Mouse (Mus musculus) CH12.LX (cell line): ENCODE results near the gene Pdilt. TPM values are rescaled to one million over a fixed set of nuclear protein-coding genes. Genes with fewer than 3 reads are reported as not detected.
"Not testable (repeated sequence)": the region's sequence is repeated elsewhere in the genome, so short reads cannot be mapped to it uniquely, and the experiment has no call there.

Experiments used
- DNase-seq: peaks from one replicate; pipeline ENCODE4 v3.0.0-alpha.2; 2013; ENCODE audit errors: extremely low read depth
- H3K27ac ChIP-seq: 2 replicates; pipeline ENCODE4 v1.5.1; 2012; ENCODE audit warnings: low read depth, mild to moderate bottlenecking, control low read depth, moderate library complexity; ENCODE audit not compliant: insufficient read depth
- H3K27me3 ChIP-seq: replicated peaks from 2 replicates; pipeline ENCODE3; 2012; ENCODE audit warnings: inconsistent platforms
- H3K36me3 ChIP-seq, 2 experiments: replicated peaks in 1 of 2; 2 replicates each; pipeline versions ENCODE3 to v1.6.1; 2012; ENCODE audit warnings: inconsistent platforms in 1 of 2, low read length in 1 of 2, mild to moderate bottlenecking in 1 of 2, mixed read lengths in 1 of 2, moderate library complexity in 1 of 2; ENCODE audit not compliant: control insufficient read depth in 1 of 2, insufficient read depth in 1 of 2
- H3K4me1 ChIP-seq, 2 experiments: 2 replicates each; pipeline ENCODE4 v1.6.1; 2012; ENCODE audit warnings: inconsistent platforms in 1 of 2, moderate library complexity in 1 of 2; ENCODE audit not compliant: insufficient read depth in 2 of 2, control insufficient read depth in 1 of 2
- H3K4me2 ChIP-seq: 2 replicates; pipeline ENCODE4 v1.6.1; 2012; ENCODE audit warnings: low read depth, mild to moderate bottlenecking, control low read depth; ENCODE audit not compliant: poor library complexity, insufficient read depth, severe bottlenecking
- H3K4me3 ChIP-seq, 3 experiments: fragments of 150-350 bp in 1 of 3; sonication (generic) in 1 of 3; replicated peaks in 1 of 3; 2 replicates each; pipeline versions ENCODE3 to v1.5.1; 2011 to 2012; ENCODE audit warnings: low read depth in 2 of 3, low read length in 2 of 3, mild to moderate bottlenecking in 2 of 3, moderate library complexity in 2 of 3, control low read depth in 1 of 3, improper control_type of control experiment in 1 of 3, inconsistent platforms in 1 of 3, mixed read lengths in 1 of 3; ENCODE audit not compliant: poor library complexity in 1 of 3
- H3K79me2 ChIP-seq: replicated peaks from 2 replicates; pipeline ENCODE4 v1.6.1; 2012; ENCODE audit warnings: mild to moderate bottlenecking, moderate library complexity; ENCODE audit not compliant: control insufficient read depth, poor library complexity, insufficient read depth, severe bottlenecking; ENCODE audit errors: extremely low read depth
- H3K9ac ChIP-seq: 2 replicates; pipeline ENCODE4 v1.6.1; 2012; ENCODE audit warnings: low read depth, mild to moderate bottlenecking, control low read depth, moderate library complexity; ENCODE audit not compliant: insufficient read depth
- H3K9me3 ChIP-seq: replicated peaks from 2 replicates; pipeline ENCODE3; 2012; ENCODE audit warnings: low read length, inconsistent platforms, mixed read lengths
- BHLHE40 ChIP-seq: IDR thresholded peaks from 2 replicates; pipeline ENCODE4 v1.6.1; 2011; ENCODE audit warnings: mild to moderate bottlenecking, low read depth, low read length, improper control_type of control experiment
- CHD1 ChIP-seq: IDR thresholded peaks from 2 replicates; pipeline ENCODE4 v1.6.1; 2012; ENCODE audit warnings: low read depth, low read length, improper control_type of control experiment, inconsistent platforms
- CHD2 ChIP-seq: IDR thresholded peaks from 2 replicates; pipeline ENCODE4 v1.6.1; 2011; ENCODE audit warnings: low read length, improper control_type of control experiment
- CTCF ChIP-seq, 2 experiments: IDR thresholded peaks in 1 of 2; conservative IDR thresholded peaks in 1 of 2; 2 replicates each; pipeline ENCODE4 v1.5.1; 2011 to 2012; ENCODE audit warnings: low read depth in 2 of 2, low read length in 2 of 2, improper control_type of control experiment in 1 of 2, inconsistent platforms in 1 of 2, mild to moderate bottlenecking in 1 of 2, moderate library complexity in 1 of 2
- ELF1 ChIP-seq: IDR thresholded peaks from 2 replicates; pipeline ENCODE4 v1.6.1; 2014; ENCODE audit warnings: low read depth, mild to moderate bottlenecking, inconsistent platforms, low read length, improper control_type of control experiment
- HCFC1 ChIP-seq: IDR thresholded peaks from 2 replicates; pipeline ENCODE4 v1.6.1; 2012; ENCODE audit warnings: low read depth, mild to moderate bottlenecking, inconsistent platforms, low read length, improper control_type of control experiment
- KAT2A ChIP-seq: IDR thresholded peaks from 2 replicates; pipeline ENCODE4 v1.6.1; 2012; ENCODE audit warnings: low read length, improper control_type of control experiment, inconsistent platforms; ENCODE audit not compliant: insufficient replicate concordance
- MAX ChIP-seq: IDR thresholded peaks from 2 replicates; pipeline ENCODE4 v1.6.1; 2011; ENCODE audit warnings: low read length, improper control_type of control experiment
- MAZ ChIP-seq: IDR thresholded peaks from 2 replicates; pipeline ENCODE4 v1.6.1; 2012; ENCODE audit warnings: low read depth, mild to moderate bottlenecking, inconsistent platforms, low read length, improper control_type of control experiment, moderate library complexity
- MXI1 ChIP-seq: IDR thresholded peaks from 2 replicates; pipeline ENCODE4 v1.6.1; 2011; ENCODE audit warnings: mild to moderate bottlenecking, low read depth, low read length, improper control_type of control experiment
- PAX5 ChIP-seq: IDR thresholded peaks from 2 replicates; pipeline ENCODE4 v1.6.1; 2012; ENCODE audit warnings: low read length, inconsistent platforms, mixed read lengths
- RAD21 ChIP-seq: IDR thresholded peaks from 2 replicates; pipeline ENCODE4 v1.6.1; 2011; ENCODE audit warnings: low read depth, mild to moderate bottlenecking, low read length, improper control_type of control experiment, moderate library complexity
- SMC3 ChIP-seq: IDR thresholded peaks from 2 replicates; pipeline ENCODE4 v1.6.1; 2011; ENCODE audit warnings: low read depth, low read length, improper control_type of control experiment
- UBTF ChIP-seq: IDR thresholded peaks from 2 replicates; pipeline ENCODE4 v1.6.1; 2012; ENCODE audit warnings: low read depth, mild to moderate bottlenecking, inconsistent platforms, low read length, improper control_type of control experiment, moderate library complexity
- ZC3H11A ChIP-seq: IDR thresholded peaks from 2 replicates; pipeline ENCODE4 v1.6.1; 2012; ENCODE audit warnings: low read depth, mild to moderate bottlenecking, inconsistent platforms, low read length, improper control_type of control experiment
- ZKSCAN1 ChIP-seq: IDR thresholded peaks from 2 replicates; pipeline ENCODE4 v1.6.1; 2012; ENCODE audit warnings: low read depth, inconsistent platforms, low read length, improper control_type of control experiment, borderline replicate concordance
- ZMIZ1 ChIP-seq: IDR thresholded peaks from 2 replicates; pipeline ENCODE4 v1.6.1; 2012; ENCODE audit warnings: low read depth, mild to moderate bottlenecking, inconsistent platforms, low read length, improper control_type of control experiment
- dilution Hi-C: fragments of 300-500 bp; cut with MboI; formaldehyde crosslinking; loops from 2 replicates; pipeline ENCODE4 v1.14.3; 2020; ENCODE audit warnings: low sequenced_read_pairs; ENCODE audit not compliant: extremely low pct_unique_long_range_greater_than_20kb, extremely low pct_ligation_motif_present
- in situ Hi-C: fragments of 300-500 bp; cut with MboI; formaldehyde crosslinking; loops from 3 replicates; pipeline ENCODE4 v1.14.3; 2019; ENCODE audit warnings: low sequenced_read_pairs, low pct_ligation_motif_present, low pct_unique_long_range_greater_than_20kb, mixed read lengths
- polyA plus RNA-seq: library from polyadenylated mRNA; unstranded; fragments of >175 nt; gene quantifications from 2 replicates; pipeline ENCODE4 v1.2.1, GENCODE M21; 2012; ENCODE audit warnings: low read depth; ENCODE audit not compliant: insufficient read length
- total RNA-seq, 2 experiments: library from RNA; depleted of rRNA; stranded (reverse); fragments of 300-350 nt in 1 of 2; fragments of >200 nt in 1 of 2; gene quantifications; 2 replicates each; pipeline ENCODE4 v1.2.3; 2012 to 2014

Gene Pdilt
- not detected in 2 replicates for total RNA-seq (2012; rRNA removed)
- total RNA-seq (2014; rRNA removed) = not detected in 2 replicates
- polyA plus RNA-seq = 0.19 TPM in 1 of 2 replicates, not detected in the other

DNA sequence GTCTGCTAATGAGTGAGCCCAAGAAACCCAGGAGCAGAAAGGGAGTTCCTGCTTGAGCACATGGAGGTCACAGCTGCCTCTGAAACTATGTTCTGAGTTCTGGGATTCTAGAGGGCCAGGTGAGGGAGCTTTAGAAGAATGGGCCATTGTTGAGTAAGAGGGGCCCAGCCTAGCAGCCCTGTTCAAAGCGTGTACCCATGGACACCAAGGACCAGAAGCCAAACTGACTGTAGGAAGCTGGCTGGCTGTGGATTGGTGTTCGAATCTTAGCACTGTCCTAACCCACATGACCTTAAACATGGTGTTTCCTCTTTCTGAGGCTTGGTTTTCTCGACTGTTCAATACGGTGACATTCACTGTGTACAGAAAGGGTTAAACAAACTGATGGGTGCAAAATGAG is at the start of gene Pdilt:
TSS of gene Pdilt (minus strand) at position 101 of the 400 bp plus-strand sequence.
- H3K79me2 ChIP-seq = no peaks in the 10 kb centered on the region
- H3K27me3 ChIP-seq = peaks cover 9% of the 10 kb centered on the region
- in situ Hi-C loops = no loop called here
- H3K4me1 ChIP-seq = peaks cover 0 to 21% of the 10 kb centered on the region in 2 experiments; a peak in 2 of 4 replicates
- DNase-seq = no peak
- no peak within 1 kb of the TSS for H3K9ac ChIP-seq
- H3K27ac ChIP-seq = no peak within 1 kb of the TSS
- TF ChIP-seq KAT2A = no peak
- H3K36me3 ChIP-seq = no peaks in the 10 kb centered on the region
- H3K4me3 ChIP-seq = no peak within 1 kb of the TSS
- H3K4me2 ChIP-seq = no peak within 1 kb of the TSS
- dilution Hi-C loops = no loop called here
- H3K9me3 ChIP-seq = no peaks in the 10 kb centered on the region

- H3K4me1 ChIP-seq, H3K27me3 ChIP-seq, H3K4me2 ChIP-seq, H3K9ac ChIP-seq, H3K27ac ChIP-seq, H3K36me3 ChIP-seq, H3K79me2 ChIP-seq, dilution Hi-C loops, DNase-seq, H3K9me3 ChIP-seq, in situ Hi-C loops, H3K4me3 ChIP-seq: not testable (repeated sequence)
Measured at GRCm38 (mm10) chr7:119562476-119562875, 39.2 kb upstream of the Pdilt start.

- H3K36me3 ChIP-seq = no peaks in the 10 kb centered on the region
- H3K4me2 ChIP-seq = no peak overlapping the region
- H3K27me3 ChIP-seq = no peaks in the 10 kb centered on the region
- H3K9me3 ChIP-seq = no peaks in the 10 kb centered on the region
- no peak overlapping the region for H3K9ac ChIP-seq
- dilution Hi-C loops = no loop called here
- no peak for DNase-seq
- no peak overlapping the region for H3K27ac ChIP-seq
- H3K79me2 ChIP-seq = no peaks in the 10 kb centered on the region
- H3K4me3 ChIP-seq = no peak overlapping the region
- TF ChIP-seq HCFC1 = no peak
- TF ChIP-seq MAX = no peak
- no peak for TF ChIP-seq CHD1
- TF ChIP-seq ZKSCAN1 = no peak
- TF ChIP-seq MXI1 = no peak
- TF ChIP-seq UBTF = no peak
- TF ChIP-seq ELF1 = no peak
- no peak for TF ChIP-seq SMC3
- no peak for TF ChIP-seq CTCF (conservative IDR thresholded peaks at IDR 0.05 in 1 of 2, IDR thresholded peaks at IDR 0.05 in 1 of 2; ENCODE audit: low read depth in 2 of 2, low read length in 2 of 2)
- TF ChIP-seq BHLHE40 = no peak
- no peak for TF ChIP-seq MAZ
- no peak for TF ChIP-seq RAD21
- no peak for TF ChIP-seq ZMIZ1
- TF ChIP-seq ZC3H11A = no peak
- no peak for TF ChIP-seq CHD2
- TF ChIP-seq KAT2A = no peak
- TF ChIP-seq PAX5 = no peak
- H3K4me1 ChIP-seq = no peaks in the 10 kb centered on the region
- in situ Hi-C loops = no loop called here
Measured at GRCm38 (mm10) chr7:119561441-119561840, 38.2 kb upstream of the Pdilt start.
